Mouse (Mus musculus) C2C12 (cell line): ENCODE measurements around the gene Dydc2. TPM values are rescaled to one million over a fixed set of nuclear protein-coding genes. Genes with fewer than 3 reads are reported as not detected.

ENCODE experiments used
- H3K27me3 ChIP-seq: one replicate; pipeline ENCODE4 v1.6.1; 2011; ENCODE audit not compliant: control insufficient read depth, insufficient read depth, insufficient read length
- H3K36me3 ChIP-seq: one replicate; pipeline ENCODE4 v1.6.1; 2011; ENCODE audit not compliant: control insufficient read depth, insufficient read depth
- H3K4me3 ChIP-seq: one replicate; pipeline ENCODE4 v1.5.1; 2011; ENCODE audit warnings: mild to moderate bottlenecking, control low read depth; ENCODE audit not compliant: poor library complexity, insufficient read depth, severe bottlenecking
- H3K79me2 ChIP-seq: one replicate; pipeline ENCODE4 v1.6.1; 2011; ENCODE audit not compliant: control insufficient read depth, insufficient read depth
- H3K79me3 ChIP-seq: one replicate; pipeline ENCODE4 v1.6.1; 2011; ENCODE audit warnings: low read depth, control low read depth
- H3ac ChIP-seq: one replicate; pipeline ENCODE3; 2011; ENCODE audit warnings: low read depth; ENCODE audit not compliant: control insufficient read depth, insufficient read length
- CEBPB ChIP-seq: IDR thresholded peaks from one replicate; pipeline ENCODE4 v1.6.1; 2011; ENCODE audit warnings: low read depth, mild to moderate bottlenecking, control low read depth, moderate library complexity
- CTCF ChIP-seq: IDR thresholded peaks from one replicate; pipeline ENCODE4 v1.5.1; 2011; ENCODE audit not compliant: control insufficient read depth, insufficient read depth, insufficient read length
- FOSL1 ChIP-seq: IDR thresholded peaks from one replicate; pipeline ENCODE4 v1.8.0; 2011; ENCODE audit warnings: mild to moderate bottlenecking, low read length; ENCODE audit not compliant: poor library complexity, insufficient read depth, severe bottlenecking
- MAX ChIP-seq: IDR thresholded peaks from one replicate; pipeline ENCODE4 v1.6.1; 2011; ENCODE audit warnings: mild to moderate bottlenecking, control low read depth
- MYOD1 ChIP-seq: IDR thresholded peaks from one replicate; pipeline ENCODE4 v1.6.1; 2011; ENCODE audit warnings: low read depth; ENCODE audit not compliant: control insufficient read depth, insufficient read length
- MYOG ChIP-seq: IDR thresholded peaks from one replicate; pipeline ENCODE4 v1.6.1; 2011; ENCODE audit not compliant: control insufficient read depth, insufficient read length; ENCODE audit errors: extremely low read depth
- USF1 ChIP-seq: IDR thresholded peaks from one replicate; pipeline ENCODE4 v1.6.1; 2011; ENCODE audit warnings: low read depth, mild to moderate bottlenecking, control low read depth, moderate library complexity
- polyA plus RNA-seq: library from polyadenylated mRNA; unstranded; fragments of >200 nt; fragmentation: generic; extraction: Trizol; gene quantifications from one replicate; pipeline ENCODE4 v1.2.1, GENCODE M21; 2012; ENCODE audit warnings: missing spikeins

Gene Dydc2
- polyA plus RNA-seq, 1 experiment: 0.07 TPM

GRCm38 (mm10) chr14:41087509-41087908, 18.5 kb upstream of the Dydc2 start:
- TF ChIP-seq FOSL1: no peak
- no peak for TF ChIP-seq USF1
- no peak for TF ChIP-seq CEBPB
- no peak for TF ChIP-seq CTCF
- H3K27me3 ChIP-seq: peaks cover 3% of the 10 kb centered on the region
- no peak overlapping the region for H3K4me3 ChIP-seq
- no peaks in the 10 kb centered on the region for H3K79me3 ChIP-seq
- H3K79me2 ChIP-seq: no peaks in the 10 kb centered on the region
- no peaks in the 10 kb centered on the region for H3K36me3 ChIP-seq
- no peak overlapping the region for H3ac ChIP-seq

DNA sequence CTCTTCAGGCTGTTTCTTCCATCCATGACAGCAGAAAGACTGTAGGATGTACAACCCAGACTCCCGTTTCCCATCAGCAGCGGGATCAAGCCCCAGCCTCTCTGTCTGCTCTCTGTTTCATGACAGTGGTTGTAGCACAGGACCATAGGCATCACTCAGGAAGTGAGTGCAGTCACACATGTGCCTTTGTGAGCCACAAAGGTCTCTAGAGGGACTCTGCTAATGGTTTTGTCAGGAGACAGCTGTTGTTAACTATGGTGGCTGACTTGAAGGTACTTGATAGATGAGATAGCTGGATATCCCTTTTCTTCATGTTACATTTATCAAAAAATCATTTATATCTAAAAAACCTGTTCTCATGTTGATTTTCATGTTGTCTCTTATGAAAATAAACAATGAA, 13.4 kb upstream of the Dydc2 start:
- Histone ChIP-seq H3K4me3 (no peak overlapping the region), H3K27me3 (no peaks in the 10 kb centered on the region), H3K79me3 (no peaks in the 10 kb centered on the region), H3K36me3 (no peaks in the 10 kb centered on the region), H3K79me2 (no peaks in the 10 kb centered on the region), H3ac (no peak overlapping the region)
- TF ChIP-seq MYOG: no peak

DNA sequence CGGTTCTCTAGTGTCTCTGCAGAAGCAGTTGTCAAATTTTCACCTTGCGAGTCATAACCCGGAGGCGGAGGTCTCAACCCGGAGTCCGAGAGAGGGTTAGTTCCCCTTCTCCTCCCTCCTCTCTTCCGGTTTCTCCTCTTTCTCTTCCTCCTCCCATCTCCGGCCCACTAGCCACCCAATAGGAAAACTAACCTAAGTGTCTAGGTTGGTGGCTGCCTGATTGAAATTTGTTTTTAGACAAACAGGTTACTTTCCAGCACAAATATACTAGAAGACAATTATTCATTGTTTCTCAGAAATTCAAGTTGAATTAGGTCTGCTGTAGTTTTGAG, 3.9 kb upstream of the Dydc2 start:
- H3K79me3 ChIP-seq: no peaks in the 10 kb centered on the region
- no peaks in the 10 kb centered on the region for H3K79me2 ChIP-seq
- no peaks in the 10 kb centered on the region for H3K36me3 ChIP-seq
- no peaks in the 10 kb centered on the region for H3K27me3 ChIP-seq
- H3K4me3 ChIP-seq: no peak overlapping the region
- TF ChIP-seq FOSL1: no peak
- TF ChIP-seq USF1: no peak
- TF ChIP-seq MAX: no peak
- no peak for TF ChIP-seq MYOG
- no peak for TF ChIP-seq MYOD1
- no peak for TF ChIP-seq CTCF
- no peak for TF ChIP-seq CEBPB
- H3ac ChIP-seq: no peak overlapping the region

- no peaks in the 10 kb centered on the region for H3K79me3 ChIP-seq
- no peak within 1 kb of the TSS for H3ac ChIP-seq
- no peaks in the 10 kb centered on the region for H3K27me3 ChIP-seq
- no peak for TF ChIP-seq FOSL1
- TF ChIP-seq USF1: no peak
- TF ChIP-seq MYOD1: no peak
- no peak for TF ChIP-seq MYOG
- TF ChIP-seq MAX: no peak
- no peak for TF ChIP-seq CEBPB
- TF ChIP-seq CTCF: no peak
- no peaks in the 10 kb centered on the region for H3K36me3 ChIP-seq
- H3K79me2 ChIP-seq: no peaks in the 10 kb centered on the region
- no peak within 1 kb of the TSS for H3K4me3 ChIP-seq
Measured at GRCm38 (mm10) chr14:41072229-41072943, 3.4 kb upstream of the Dydc2 start, which contains the start of gene Dydc1. Dydc1 (plus strand) TSS chr14:41072911.

- no peak for TF ChIP-seq MAX
- TF ChIP-seq FOSL1: no peak
- TF ChIP-seq CTCF: no peak
- TF ChIP-seq USF1: no peak
- TF ChIP-seq MYOG: no peak
- TF ChIP-seq CEBPB: no peak
- H3K79me2 ChIP-seq: no peaks in the 10 kb centered on the region
- H3K27me3 ChIP-seq: no peaks in the 10 kb centered on the region
- no peaks in the 10 kb centered on the region for H3K36me3 ChIP-seq
- no peak overlapping the region for H3K4me3 ChIP-seq
- no peak overlapping the region for H3ac ChIP-seq
- H3K79me3 ChIP-seq: no peaks in the 10 kb centered on the region
Measured at GRCm38 (mm10) chr14:41070343-41070742, 1.3 kb upstream of the Dydc2 start.

DNA sequence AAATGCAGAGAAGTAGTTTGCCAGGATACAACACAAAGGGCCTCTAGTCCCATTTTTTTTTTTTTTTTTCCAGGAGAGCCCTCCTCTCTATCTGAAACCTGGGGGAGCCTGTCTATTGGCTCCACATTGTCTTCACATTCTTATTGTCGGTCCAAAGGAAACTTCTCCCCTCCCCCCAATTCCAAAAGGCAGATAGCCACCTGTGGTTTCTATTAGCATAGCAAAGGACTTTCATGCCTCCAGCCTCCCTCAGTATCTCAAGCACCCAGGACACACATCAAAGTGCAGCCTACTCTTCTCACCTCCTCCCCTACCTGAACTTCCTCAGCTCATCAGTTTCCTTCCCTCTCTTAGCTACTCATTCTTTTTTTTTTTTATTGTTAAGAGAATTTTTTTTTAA, 2.6 kb downstream of the Dydc2 start:
- Histone ChIP-seq H3K4me3 (no peak overlapping the region), H3K36me3 (no peaks in the 10 kb centered on the region), H3K79me2 (no peaks in the 10 kb centered on the region), H3K79me3 (no peaks in the 10 kb centered on the region), H3ac (no peak overlapping the region), H3K27me3 (no peaks in the 10 kb centered on the region)
- TF ChIP-seq MYOG (no peak), CEBPB (no peak), USF1 (no peak), MAX (no peak), FOSL1 (no peak), MYOD1 (no peak), CTCF (no peak)
